Mouse (Mus musculus): ENCODE measurements at regions not wholly inside any gene's neighbourhood (a gene's known extent, or its start where the extent isn't known, plus 50 kb on each side); places are given as distances from the start of the nearest gene placed in this dataset.

DNA sequence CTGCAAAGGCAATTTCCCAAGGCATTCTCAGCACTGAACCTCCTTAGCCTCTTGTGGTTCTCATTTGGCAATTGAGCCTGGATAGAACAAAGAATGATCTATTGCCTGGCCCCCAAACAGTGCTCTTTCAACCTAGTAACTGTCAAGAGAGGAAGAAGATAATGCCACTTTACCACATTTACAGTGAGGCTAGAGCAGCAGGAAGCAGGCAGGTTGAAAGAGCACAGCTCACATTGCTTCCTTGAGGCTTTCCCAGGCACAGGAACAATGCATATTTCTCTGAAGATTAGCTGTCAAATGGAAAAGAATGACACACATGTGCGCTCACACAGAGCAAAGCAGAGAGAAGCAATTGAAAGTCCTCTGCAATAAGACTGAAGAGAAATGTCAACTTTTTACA is 1221.0 kb upstream of the Flrt2 start:
- no peak for ATAC-seq

GRCm38 (mm10) chr12:94488721-94489120 is 1203.3 kb upstream of the Flrt2 start:
- no peak for ATAC-seq

GRCm38 (mm10) chr12:94508099-94508498 is 1183.9 kb upstream of the Flrt2 start:
- ATAC-seq: no peak

GRCm38 (mm10) chr12:94509855-94510254 is 1182.2 kb upstream of the Flrt2 start:
- no peak for ATAC-seq

- ATAC-seq: no peak
Measured at GRCm38 (mm10) chr12:94544706-94545105, 1147.3 kb upstream of the Flrt2 start.

GRCm38 (mm10) chr12:94560374-94561194 is 1131.4 kb upstream of the Flrt2 start:
- ATAC-seq: no peak

- ATAC-seq: no peak
Measured at GRCm38 (mm10) chr12:94574981-94575380, 1117.0 kb upstream of the Flrt2 start.

GRCm38 (mm10) chr12:94580345-94580744 is 1111.7 kb upstream of the Flrt2 start:
- no peak for ATAC-seq

GRCm38 (mm10) chr12:94584309-94584708 is 1107.7 kb upstream of the Flrt2 start:
- no peak for ATAC-seq

DNA sequence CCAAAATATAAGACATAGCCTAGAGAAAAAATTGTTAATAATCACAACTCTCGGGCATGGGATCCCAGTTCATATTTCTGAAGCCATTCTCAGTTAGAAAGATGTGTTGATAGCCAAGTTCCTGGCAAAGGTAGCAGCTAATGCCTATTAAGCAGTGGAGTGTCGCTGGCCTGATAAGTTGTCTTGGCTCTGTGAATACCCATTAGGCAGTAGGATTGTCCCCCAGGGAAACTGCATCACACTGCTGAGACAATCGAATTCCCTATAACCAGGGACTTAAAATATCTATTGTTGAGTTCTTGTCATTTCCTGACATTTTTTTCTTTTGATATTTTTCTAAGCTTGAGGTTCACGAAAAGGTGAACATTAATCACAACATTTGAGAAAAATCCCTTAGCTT is 1105.0 kb upstream of the Flrt2 start:
- ATAC-seq: no peak

- ATAC-seq: no peak
Measured at GRCm38 (mm10) chr12:94588599-94588998, 1103.4 kb upstream of the Flrt2 start.

GRCm38 (mm10) chr12:94589033-94589432 is 1103.0 kb upstream of the Flrt2 start:
- no peak for ATAC-seq

GRCm38 (mm10) chr12:94605566-94605965 is 1086.5 kb upstream of the Flrt2 start:
- ATAC-seq: no peak

DNA sequence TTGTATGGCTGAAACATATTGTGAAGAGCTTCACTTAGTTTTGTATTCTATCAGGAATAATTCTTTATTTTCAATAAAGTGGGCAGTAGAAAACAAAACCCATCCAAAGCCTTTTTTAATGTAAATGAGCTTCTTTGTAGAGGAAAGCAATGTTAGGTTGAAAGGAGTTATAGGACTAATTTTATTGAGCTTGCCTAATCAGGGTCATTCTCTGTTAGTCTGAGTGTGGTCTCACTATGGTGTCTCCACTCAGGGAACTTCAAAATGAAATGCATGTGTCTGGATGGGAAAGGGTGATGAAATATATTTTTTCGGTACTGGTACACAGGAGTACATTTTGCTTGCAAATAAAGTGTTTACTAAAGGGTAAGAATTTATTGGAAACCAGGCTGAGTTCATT is 1055.5 kb upstream of the Flrt2 start:
- ATAC-seq: no peak

DNA sequence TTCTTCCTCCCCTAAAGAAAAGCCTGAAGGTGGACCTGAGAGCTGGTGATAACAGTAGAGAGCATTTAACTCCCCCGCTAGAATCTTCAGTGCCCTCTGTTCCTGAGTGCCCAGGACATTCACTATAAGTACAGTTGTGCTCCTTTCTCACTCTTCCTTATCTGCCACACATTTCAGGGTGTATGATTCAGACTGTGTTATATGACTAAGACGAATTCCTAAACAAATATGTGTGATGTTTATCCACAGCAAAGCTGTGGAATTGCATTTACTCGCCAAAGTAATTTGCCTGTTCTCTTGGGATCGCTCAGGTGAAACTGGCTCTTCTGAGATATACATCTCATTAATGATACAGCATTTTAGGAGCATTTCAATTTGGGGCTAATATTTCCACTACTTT is 1051.9 kb upstream of the Flrt2 start:
- no peak for ATAC-seq

- no peak for ATAC-seq
Measured at GRCm38 (mm10) chr12:94645302-94645701, 1046.7 kb upstream of the Flrt2 start.

DNA sequence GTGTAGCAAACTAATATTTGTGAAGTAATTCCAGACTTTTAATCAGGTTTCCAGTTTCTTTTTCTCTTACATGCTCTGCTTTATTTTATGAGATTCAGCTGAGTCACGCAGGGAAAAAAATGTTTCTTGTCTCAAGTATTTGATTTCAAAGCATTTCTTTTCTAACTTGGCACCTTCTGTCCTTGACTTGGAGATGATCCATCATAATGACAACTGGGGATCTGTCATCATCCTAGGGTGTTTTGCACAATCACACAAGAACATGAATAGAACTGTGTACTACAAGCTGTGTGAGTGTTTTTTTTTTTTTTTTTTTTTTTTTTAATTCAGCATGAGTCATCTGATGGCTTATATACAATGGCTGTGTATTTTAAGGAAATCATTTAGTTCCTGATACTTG is 1022.0 kb upstream of the Flrt2 start:
- no peak for ATAC-seq

GRCm38 (mm10) chr12:94674925-94675324 is 1017.1 kb upstream of the Flrt2 start:
- no peak for ATAC-seq

DNA sequence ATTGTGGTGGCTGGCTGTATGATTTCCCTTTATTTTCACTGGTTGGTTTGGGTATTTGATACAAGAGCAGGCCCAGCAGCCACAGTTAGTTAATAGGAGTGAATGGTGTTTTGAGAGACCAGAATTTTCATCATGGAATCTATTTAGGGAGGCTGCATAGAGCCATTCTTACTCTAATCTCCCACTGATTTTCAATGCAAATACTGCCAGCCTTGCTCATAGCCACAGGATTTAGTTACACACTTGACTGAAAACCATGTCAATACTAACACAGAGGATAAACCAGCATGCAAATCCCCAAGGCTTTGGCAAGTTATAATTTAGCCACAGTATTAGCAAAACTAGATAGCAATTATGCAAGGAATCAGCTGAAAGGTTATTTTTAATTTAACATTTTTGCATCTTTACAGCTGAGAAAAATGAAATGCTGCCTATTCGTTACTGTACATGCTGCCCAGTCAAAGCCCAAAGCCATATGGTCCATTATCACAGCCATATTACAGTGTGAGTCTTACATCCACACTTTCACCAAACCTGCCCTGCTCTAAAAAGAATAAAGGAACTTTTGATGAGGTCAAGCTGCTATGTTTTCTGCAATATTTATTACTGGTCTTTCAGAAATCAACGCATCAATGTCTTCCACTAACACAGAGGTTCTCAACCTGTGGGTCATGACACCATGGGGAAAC is 1000.5 kb upstream of the Flrt2 start:
- ATAC-seq: no peak

DNA sequence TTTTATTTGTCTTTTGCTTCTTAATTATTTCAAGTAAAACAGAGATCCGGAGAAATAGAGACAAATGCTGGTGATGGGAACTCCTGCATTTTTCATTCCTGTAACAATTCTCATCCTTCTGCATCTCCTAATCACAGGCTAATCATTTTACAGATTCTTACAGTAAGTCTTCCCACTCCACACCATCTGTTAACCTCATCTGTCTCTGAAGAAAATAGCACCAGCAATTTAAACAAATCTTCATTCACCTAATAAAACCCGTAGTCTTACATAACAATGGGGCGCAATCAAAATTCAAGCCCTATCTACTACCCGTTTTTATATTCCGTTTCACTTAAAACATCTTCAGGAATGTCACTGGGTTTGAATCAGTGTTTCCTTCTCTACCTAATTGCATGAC is 960.6 kb upstream of the Flrt2 start:
- no peak for ATAC-seq

- ATAC-seq: no peak
Measured at GRCm38 (mm10) chr12:94733179-94733578, 958.8 kb upstream of the Flrt2 start.

DNA sequence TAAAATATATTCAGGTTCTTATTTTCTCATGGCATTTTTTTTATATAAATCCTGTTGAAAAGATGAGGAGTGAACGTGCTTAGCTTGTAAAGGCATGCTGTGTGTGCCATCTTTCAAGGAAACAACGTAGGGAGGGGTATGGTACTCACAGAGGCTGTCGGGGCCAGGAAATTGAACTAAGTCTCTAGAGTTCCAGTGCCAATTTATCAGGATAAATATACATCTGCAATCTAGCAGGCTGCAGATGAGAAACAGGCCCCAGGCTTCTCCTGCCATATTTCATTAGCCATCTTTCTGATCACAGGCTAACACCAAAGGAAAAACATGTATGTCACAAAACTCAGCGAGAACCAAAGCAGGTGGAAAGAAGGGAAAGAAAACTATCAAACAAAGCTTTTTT is 954.8 kb upstream of the Flrt2 start:
- ATAC-seq: no peak

DNA sequence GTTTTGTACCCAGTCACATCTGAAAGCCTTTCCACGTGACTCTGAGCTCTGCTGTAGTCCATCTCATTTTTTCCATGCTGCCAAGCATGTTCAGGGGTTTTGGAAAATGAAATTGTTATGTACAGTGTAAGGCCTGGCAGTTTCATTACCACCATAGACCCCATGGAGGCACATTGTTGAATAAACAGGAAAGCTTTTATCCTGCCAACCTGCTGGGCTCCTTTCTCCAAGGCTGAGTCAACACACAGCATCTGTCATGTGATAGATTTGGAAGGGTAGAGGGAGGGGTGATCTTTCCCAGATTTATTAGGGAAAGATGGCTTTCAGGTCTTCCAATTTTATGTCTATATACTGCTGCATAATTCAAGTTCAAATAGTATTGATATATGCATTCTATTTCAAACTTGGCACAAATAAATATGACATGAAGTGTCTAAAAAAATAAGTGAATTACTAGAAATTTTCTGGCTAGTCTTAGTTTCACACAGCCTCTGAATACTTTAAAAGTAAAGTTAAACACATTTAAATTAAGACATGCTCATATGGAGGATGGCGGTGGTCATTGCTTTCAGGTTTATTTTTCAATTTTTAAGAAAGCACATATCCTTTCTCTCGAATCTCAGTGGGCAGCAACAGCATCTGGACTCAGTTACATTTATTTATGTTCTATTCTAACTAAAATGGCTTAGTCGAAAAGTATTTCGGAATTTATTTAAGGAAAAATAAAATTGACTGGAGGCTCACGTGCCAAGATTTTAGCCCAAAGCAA is 942.1 kb upstream of the Flrt2 start:
- ATAC-seq: no peak

- no peak for ATAC-seq
Measured at GRCm38 (mm10) chr12:94755754-94756153, 936.3 kb upstream of the Flrt2 start.

Data from inflammation-experienced regulatory T-cells, adult 6 months (primary cell).